Mouse (Mus musculus) liver (tissue): Measurements from ENCODE around the gene Gla.

Experiments
- DNase-seq: peaks from one replicate; pipeline ENCODE4 v3.0.0-alpha.2; 2020; ENCODE audit warnings: mixed read lengths

Gene Gla

GRCm38 (mm10) chrX:134600659-134601379 lies at the start of gene Gla, which contains the start of gene Hnrnph2:
TSS of gene Gla (minus strand) at chrX:134601125.
TSS of gene Hnrnph2 (plus strand) at chrX:134601179.
- DNase-seq = peak; percentile 90

DNA sequence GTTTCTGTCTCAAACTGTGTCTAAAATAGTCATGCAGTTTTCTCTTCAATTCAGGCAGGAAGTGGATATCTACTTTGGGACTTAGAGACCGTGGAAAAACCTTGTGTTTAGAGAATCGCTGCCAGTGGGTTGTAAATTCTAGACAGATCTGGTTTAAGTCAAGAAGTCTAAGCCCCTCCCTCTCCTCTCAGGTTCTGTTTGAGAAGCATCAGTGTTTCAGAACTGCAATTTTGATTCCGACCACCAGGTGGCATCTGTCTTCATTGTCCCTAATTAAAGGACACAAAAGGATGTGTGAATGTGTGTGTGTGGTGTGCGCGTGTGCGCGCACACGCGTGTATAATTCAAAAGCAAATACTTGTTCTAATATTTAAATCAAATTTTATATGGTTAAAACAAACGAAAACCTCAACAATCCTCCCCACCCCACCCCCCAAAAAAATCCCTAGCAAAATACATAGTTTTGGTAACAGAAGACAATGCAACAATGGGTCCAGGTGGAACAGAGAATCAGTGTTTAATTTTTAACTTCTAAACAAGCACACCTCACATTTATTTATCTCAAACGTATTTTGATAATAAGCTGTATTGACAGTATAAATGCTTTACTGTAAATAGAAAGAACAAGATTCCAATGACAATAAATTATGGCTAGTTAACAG lies 47.2 kb upstream of the Gla start:
- DNase-seq = peak; percentile 76

- DNase-seq = no peak
Observed at GRCm38 (mm10) chrX:134647421-134647820, 46.5 kb upstream of the Gla start.

GRCm38 (mm10) chrX:134646338-134646737 lies 45.4 kb upstream of the Gla start:
- no peak for DNase-seq

DNA sequence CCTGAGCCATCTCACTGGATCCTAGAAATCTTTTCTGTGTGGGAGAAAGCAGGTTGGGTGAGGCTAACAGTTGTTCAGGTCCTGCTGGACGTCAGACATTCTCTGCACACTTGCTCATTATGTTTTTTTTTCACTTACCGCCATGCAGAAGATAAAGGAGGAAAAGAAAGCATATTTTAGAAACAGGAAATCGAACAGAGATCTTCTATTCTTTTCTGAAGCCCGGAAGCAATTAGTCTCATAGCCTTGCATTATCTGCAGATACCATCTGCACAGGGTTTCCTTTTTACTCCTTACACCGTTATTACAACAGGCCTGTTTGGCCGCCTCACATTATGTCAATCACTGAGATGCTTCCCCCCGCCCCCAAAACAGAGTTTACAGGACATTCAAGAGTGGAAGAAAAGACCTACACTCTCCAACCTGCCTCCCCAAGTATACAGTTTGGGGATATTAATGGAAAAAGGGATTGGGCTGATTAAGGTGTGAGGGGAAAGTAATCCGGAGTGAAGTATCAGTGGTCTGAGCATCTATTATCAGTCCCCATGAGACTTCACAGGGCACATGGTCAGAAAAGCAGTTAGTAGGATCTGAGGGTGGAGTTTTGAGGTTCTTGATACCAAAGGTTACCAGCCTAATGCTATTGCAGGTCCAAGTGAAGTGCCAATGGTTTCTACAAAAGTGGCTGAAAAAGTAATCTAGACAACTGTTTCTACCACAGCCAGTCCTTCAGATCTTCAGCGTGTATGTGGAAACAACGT lies 40.3 kb upstream of the Gla start:
- DNase-seq = no peak

DNA sequence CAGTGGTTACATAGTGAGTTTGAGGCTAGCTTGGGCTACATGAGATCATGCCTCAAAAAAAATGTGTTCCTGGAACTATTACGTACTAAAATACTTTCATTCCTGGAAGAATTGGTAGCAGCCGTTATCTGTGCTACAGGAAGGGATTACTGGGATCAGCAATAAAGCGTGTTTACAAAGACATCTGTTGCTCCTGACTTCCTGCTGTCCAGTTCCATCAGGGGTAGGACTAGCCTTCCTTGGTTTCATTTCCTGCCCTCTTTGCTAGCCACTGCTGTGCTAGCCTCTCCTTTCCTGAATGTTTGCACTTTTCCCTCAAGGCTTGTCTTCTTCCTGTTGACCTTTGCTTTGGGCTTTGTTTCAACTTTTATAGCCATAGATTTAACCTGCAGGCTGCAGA lies 34.9 kb upstream of the Gla start:
- DNase-seq = no peak

GRCm38 (mm10) chrX:134635111-134635510 lies 34.2 kb upstream of the Gla start:
- DNase-seq = no peak

GRCm38 (mm10) chrX:134632710-134633109 lies 31.8 kb upstream of the Gla start:
- no peak for DNase-seq

DNA sequence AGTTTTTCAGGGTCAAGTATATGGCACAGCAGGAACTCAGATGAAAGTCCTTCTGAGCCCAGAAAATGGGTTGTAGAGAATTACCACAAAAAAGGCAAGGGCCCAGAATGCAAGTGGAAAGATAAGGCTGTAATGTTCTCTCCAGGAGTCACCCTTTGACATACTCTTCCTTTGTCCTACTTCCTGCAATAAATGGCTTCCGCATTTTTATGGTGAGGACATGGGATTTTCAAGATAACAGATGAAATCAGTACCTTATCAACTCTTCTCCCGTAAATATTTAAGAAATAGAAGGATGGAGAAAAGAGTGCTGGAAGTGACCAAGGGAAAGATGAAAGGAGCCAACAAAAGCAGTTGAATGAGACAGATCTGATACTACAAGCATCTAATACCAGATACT lies 27.3 kb upstream of the Gla start:
- DNase-seq = no peak

GRCm38 (mm10) chrX:134623350-134623749 lies 22.4 kb upstream of the Gla start:
- DNase-seq = no peak

DNA sequence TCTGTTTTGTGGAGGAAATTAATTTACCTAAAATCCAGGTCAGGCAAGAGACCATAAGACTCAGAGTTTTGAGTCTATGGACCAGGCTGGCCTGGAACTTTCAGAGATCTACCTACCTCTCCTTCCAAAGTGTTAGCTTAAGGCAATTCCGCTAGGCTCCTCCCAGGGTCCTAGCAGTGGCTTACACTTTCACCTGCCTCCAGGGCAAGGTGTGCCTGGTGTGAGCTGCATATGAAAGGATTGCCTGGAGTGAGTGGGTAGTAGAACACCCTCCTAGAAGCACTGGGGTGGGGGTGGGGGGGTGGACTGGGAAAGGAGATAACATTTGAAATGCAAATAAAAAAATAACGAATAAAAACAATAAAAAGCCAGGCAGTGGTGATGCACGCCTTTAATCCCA lies 20.8 kb upstream of the Gla start:
- DNase-seq = no peak

GRCm38 (mm10) chrX:134620254-134620865 lies 19.4 kb upstream of the Gla start:
- DNase-seq = no peak

DNA sequence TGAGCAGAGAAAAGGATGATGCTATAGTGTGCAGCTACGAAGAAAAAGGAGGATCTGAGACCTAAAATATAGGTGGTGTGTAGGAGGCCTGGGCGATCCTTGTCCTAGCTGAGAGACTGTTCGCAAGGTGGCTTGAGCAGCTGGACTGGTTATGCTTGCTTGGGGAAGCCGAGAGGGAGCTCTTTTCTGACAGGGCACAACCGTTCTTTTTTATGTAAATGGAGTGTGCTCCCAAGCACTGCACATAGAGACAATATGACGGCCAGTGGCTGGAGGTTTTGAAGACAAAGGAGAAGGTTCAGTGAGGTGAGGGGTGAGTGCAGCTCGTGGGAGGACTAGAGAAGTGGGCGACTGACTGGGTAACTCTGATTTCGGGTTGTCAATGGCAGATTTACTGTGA lies 18.8 kb upstream of the Gla start:
- DNase-seq = no peak

- peak; percentile 64 for DNase-seq
Observed at GRCm38 (mm10) chrX:134614306-134614705, 13.4 kb upstream of the Gla start.

- peak; percentile 75 for DNase-seq
Observed at GRCm38 (mm10) chrX:134612285-134612959, 11.5 kb upstream of the Gla start.

DNA sequence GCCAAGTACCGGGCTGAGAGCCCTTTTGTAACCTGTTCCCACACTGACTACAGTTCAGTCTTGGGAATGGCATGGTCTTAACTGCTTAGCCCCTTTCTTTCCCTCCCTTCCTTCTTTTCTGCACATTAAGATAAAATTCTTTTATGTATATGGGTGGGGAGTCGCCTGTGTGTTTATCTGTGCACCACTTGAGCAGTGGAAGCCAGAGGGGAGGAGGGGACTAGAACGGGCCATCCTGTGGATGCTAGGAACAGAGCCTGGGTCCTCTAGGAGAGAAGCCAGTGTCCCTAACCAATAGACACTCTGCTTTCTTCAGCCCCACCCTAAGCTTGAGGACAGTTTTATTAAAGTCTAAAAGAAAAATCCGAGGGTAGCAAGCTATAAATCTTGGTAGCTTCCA lies 10.1 kb upstream of the Gla start:
- peak; percentile 32 for DNase-seq

DNA sequence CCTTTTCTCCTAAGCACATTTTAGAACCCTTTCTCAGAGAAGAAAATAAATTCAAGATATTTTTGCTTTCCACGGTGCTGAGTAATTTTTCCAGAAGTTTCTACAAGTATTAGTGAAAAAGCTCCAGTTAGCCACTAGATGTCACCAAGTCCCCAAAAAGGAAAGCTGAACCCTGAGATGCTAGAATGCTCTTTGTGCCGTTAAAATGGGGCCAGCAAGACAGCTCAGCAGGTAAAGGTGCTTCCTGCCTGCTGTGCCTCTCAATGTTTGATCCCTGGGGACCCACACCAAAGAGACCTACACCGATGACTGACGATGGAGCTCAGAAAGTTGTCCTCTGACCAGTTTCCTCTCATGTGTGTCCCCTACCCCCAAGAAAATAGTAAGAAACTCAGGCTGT lies 8.5 kb upstream of the Gla start:
- no peak for DNase-seq

DNA sequence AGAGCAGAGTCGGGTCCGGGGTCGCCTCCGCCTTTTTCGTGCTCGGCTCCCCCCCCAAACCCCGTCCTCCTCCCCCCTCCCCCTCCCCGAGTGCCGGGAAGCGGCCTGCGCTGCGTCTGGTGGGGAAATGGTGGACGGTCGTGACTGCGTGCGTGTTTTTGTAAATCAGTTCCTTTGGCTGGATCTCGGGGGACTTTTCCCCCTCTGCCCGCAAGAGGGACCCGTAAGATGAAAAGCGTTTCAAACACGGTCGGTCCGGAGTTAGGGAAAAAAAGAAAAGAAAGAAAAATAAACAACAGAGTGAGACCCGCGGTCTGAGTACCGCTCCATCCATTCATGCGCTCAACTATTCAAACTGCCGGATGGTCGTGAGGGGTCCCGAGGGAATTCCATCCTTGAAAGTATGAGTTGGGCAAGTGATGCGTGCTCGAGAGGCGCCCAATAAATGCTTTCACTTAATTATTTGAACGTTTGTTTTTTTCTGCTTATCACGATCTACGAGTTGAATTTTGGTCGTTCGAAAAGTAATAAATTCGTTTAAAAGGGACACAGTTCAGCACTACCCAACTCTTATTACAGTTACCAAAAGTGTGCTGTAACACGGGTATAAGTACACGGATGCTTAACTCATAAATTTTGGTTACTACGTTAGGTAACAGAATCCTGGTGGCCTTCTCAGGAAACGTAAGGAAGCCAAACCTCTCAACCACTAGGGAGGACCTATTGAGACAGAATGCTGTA lies 625 bp upstream of the Gla start:
- peak; percentile 68 for DNase-seq

GRCm38 (mm10) chrX:134599922-134600565 lies 881 bp downstream of the Gla start:
- no peak for DNase-seq

- DNase-seq = no peak
Observed at GRCm38 (mm10) chrX:134589836-134590235, 11.1 kb downstream of the Gla start.

- no peak for DNase-seq
Observed at GRCm38 (mm10) chrX:134588997-134589396, 11.9 kb downstream of the Gla start.
